Mouse (Mus musculus): ENCODE measurements around the gene A2m.

The A2m gene

DNA sequence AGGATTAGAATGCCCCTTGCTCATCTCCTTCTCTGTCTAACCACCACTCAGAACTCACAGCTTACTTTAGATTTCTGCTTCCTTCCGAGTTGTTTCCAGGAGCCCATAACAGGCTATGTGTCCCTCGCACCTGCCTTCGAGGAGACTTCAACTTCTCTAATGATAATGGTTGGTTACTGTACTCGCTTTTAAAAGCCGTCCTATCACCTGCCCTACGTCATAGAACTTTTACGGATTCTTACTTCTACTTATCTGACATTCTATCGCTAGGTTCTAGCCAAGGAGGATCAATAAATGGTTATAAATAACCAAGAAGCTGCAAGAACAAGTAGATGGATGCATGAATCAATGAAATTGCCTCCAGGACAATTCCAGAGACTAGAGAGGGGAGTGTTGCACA lies at the start of gene A2m:
Gene A2m (plus strand): TSS at position 301 of the 400 bp plus-strand sequence.
- no peak for DNase-seq (ENCODE audit: low read depth)

- no peak for DNase-seq (ENCODE audit: low read depth)
Observed at GRCm38 (mm10) chr6:121590131-121590530, 45.0 kb upstream of the A2m start.

GRCm38 (mm10) chr6:121600927-121601326 lies 34.2 kb upstream of the A2m start:
- DNase-seq (ENCODE audit: low read depth): no peak

- DNase-seq (ENCODE audit: low read depth): no peak
Observed at GRCm38 (mm10) chr6:121607861-121608260, 27.3 kb upstream of the A2m start.

DNA sequence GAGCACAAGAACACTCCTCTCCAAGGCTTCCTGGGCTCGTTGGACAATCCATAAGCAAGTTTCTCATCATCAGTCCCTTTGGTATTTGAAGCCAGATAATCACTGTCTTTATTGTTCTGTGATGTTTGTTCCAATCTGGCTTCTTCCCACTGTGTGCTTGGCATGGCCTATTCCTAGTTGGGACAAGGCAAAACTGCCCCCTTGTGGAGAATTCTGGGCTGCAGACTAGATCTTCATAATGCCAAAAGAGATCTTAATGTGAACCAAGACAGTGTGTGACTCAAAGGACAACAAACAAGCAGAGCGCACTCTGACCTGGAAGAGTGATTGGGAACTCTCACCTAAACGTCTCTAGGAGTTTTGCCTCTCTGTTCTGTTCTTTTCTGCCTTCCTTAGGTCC lies 23.4 kb upstream of the A2m start:
- peak; percentile 40 for DNase-seq (ENCODE audit: low read depth)

DNA sequence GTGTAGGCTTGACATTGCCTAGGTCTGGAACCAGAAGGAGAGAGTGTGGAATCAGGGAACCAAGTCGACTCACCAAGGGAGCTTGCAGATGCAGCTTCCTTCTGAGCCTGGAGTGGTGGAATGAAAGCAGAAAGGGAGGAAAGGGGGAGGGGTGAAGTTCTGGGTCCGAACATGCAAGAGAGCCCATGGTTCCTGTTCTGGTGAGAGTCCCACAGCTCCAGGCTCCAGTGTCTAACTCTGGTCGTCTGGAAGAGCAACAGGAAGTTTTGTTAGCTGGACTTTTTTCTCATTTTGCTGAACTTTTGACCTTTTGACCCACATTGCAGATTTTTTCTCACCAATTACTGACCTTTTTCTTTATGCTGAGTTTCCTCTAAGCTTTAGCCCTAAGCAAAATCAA lies 17.7 kb upstream of the A2m start:
- no peak for DNase-seq (ENCODE audit: low read depth)

- DNase-seq (ENCODE audit: low read depth): no peak
Observed at GRCm38 (mm10) chr6:121622525-121622924, 12.7 kb upstream of the A2m start.

GRCm38 (mm10) chr6:121634520-121634919 lies 656 bp upstream of the A2m start:
- DNase-seq (ENCODE audit: low read depth): no peak

GRCm38 (mm10) chr6:121635878-121636371 lies 749 bp downstream of the A2m start:
- DNase-seq (ENCODE audit: low read depth): no peak

GRCm38 (mm10) chr6:121648499-121648898 lies 13.3 kb downstream of the A2m start:
- DNase-seq (ENCODE audit: low read depth): no peak
